In the genomic region with DNA sequence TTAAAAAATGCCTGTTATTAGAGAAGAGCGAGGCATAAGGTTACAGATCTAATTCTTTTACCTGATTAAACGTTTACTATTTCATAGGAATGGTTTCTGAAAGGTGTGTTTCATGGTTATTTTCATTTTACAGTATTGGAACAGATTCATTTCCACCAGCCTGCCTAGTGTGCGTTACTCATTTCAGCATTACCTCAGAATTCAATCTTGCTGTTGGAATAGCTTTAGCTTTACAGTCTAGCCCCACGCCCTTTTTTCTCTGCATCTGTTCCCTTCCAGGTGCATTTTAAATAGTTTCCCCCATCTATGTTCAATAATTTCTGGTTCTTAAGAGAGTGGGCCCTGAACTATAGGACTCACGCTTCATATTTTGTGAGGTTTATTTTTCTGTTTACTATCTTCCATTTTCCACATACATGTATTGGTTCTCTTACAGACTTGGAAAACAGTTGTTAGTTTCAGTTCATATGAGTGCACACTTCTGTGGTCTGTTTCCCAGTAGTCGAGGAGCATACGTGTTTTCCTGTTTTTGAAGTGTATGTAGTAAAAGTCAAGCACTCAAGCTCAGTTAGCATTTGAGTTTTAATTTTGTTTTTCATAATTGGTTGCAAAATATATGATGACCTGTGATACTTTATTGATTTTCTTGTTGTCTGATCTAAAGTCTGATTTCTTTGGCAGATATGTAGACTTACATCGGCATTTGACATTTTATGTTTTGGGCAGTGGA, we compare ENCODE assay signal across 9 mouse cellular contexts. TPM values are rescaled to one million over a fixed set of nuclear protein-coding genes. Genes with fewer than 3 reads are reported as not detected.
A peak's percentile ranks its signal among the peaks of the same experiment; 100 is the strongest.
DNase-seq lines count a peak whose midpoint lies in the region; ATAC-seq and TF ChIP-seq lines count a peak whose summit lies in the region.
"Had no signal": no experiment of that assay in that cellular context is flagged by ENCODE, and none has a peak within 500 bp of the region (broad histone marks: within the 10 kb centered on the region; RNA-seq: fewer than 3 reads in every experiment).

No protein-coding gene starts in this region.

- H3K27me3 ChIP-seq in embryonic facial prominence, embryonic 15.5 days: no peaks in the 10 kb centered on the region
- no peaks in the 10 kb centered on the region for H3K27me3 ChIP-seq in midbrain, embryonic 16.5 days (ENCODE audit: control insufficient read depth, insufficient read depth, low read depth, low read length)

- peaks cover 24% of the 10 kb centered on the region for H3K4me1 ChIP-seq in embryonic facial prominence, embryonic 15.5 days
- H3K4me1 ChIP-seq in midbrain, embryonic 16.5 days (ENCODE audit: control insufficient read depth, insufficient read depth, low read length): peaks cover 6% of the 10 kb centered on the region; the same call in 1 of the 2 replicates

- 53% methylated on average over 8 of the region's 8 CpGs for WGBS in embryonic facial prominence, embryonic 15.5 days
- 74% methylated on average over 8 of the region's 8 CpGs for WGBS in midbrain, embryonic 16.5 days

- no peak for TF ChIP-seq CTCF in left cerebral cortex, adult 2 months (IDR thresholded peaks at IDR 0.05)

- H3K9me3 ChIP-seq in embryonic facial prominence, embryonic 15.5 days (replicated peaks): no peaks in the 10 kb centered on the region
- no peaks in the 10 kb centered on the region for H3K9me3 ChIP-seq in midbrain, embryonic 16.5 days (replicated peaks; ENCODE audit: control insufficient read depth, low read length, poor library complexity, severe bottlenecking)

- no peak overlapping the region for H3K4me3 ChIP-seq in left cerebral cortex, adult 2 months
- no peak overlapping the region for H3K4me3 ChIP-seq in embryonic facial prominence, embryonic 15.5 days (replicated peaks)
- no peak overlapping the region for H3K4me3 ChIP-seq in midbrain, embryonic 16.5 days (ENCODE audit: low read depth, low read length)

- peak overlapping the region; percentile 67 for H3K27ac ChIP-seq in left cerebral cortex, adult 2 months
- H3K27ac ChIP-seq in embryonic facial prominence, embryonic 15.5 days (replicated peaks): peak overlapping the region; percentile 83
- H3K27ac ChIP-seq in midbrain, embryonic 16.5 days (ENCODE audit: low read length): peak overlapping the region; percentile 40; the same call in 1 of the 2 replicates

- DNase-seq in left cerebral cortex, adult 2 months (ENCODE audit: extremely low spot score in 1 of 2, low spot score in 2 of 2): no peak
- DNase-seq in left cerebral cortex, postnatal 4 days: no peak
- DNase-seq in urinary bladder, postnatal 14 days (ENCODE audit: low spot score): no peak
- no peak for DNase-seq in heart, adult 18-20 months
- DNase-seq: gastrocnemius, postnatal 36 days; lung, postnatal 10 days had no signal

- H3K4me2 ChIP-seq in embryonic facial prominence, embryonic 15.5 days (replicated peaks): peak overlapping the region; percentile 37; the same call in 1 of the 2 replicates
- H3K4me2 ChIP-seq in midbrain, embryonic 16.5 days (ENCODE audit: low read length): no peak overlapping the region

- no peaks in the 10 kb centered on the region for H3K36me3 ChIP-seq in embryonic facial prominence, embryonic 15.5 days
- no peaks in the 10 kb centered on the region for H3K36me3 ChIP-seq in midbrain, embryonic 16.5 days (ENCODE audit: control insufficient read depth, insufficient read depth, low read length)

- peak; percentile 50 for ATAC-seq in CD4-positive, CD25-positive, alpha-beta regulatory T cell, adult 4 months
- ATAC-seq in embryonic facial prominence, embryonic 15.5 days (ENCODE audit: insufficient number of reproducible peaks, low FRiP score, low TSS enrichment, low read depth): no peak
- no peak for ATAC-seq in midbrain, embryonic 16.5 days

- H3K9ac ChIP-seq in embryonic facial prominence, embryonic 15.5 days: no peak overlapping the region
- H3K9ac ChIP-seq in midbrain, embryonic 16.5 days (ENCODE audit: low read depth, low read length): no peak overlapping the region

- intact Hi-C loops in left cerebral cortex, adult 2 months (cut with DNase I): loop anchor here (5.0 to 10.0 kb wide), 2 partner anchors 76 to 153 kb away; no protein-coding TSS in a partner anchor
- intact Hi-C loops in left cerebral cortex, postnatal 4 days (cut with DNase I): no loop called here

RNA-seq across cellular contexts. Expression of gene Cdk19, which starts 32.0 kb away (rescaled TPM):
- total RNA-seq in left cerebral cortex, adult 2 months (2021): 10 to 100 TPM; 47.1 to 47.5 TPM
- 10 to 100 TPM; 52.2 to 63.3 TPM for total RNA-seq in left cerebral cortex, postnatal 4 days (2021)
- polyA plus RNA-seq in CD4-positive, CD25-positive, alpha-beta regulatory T cell, adult 4 months (2017; shearing (Covaris generic)): 10 to 100 TPM; 11.4 to 18.3 TPM
- 9.7 and 10.0 TPM in 2 replicates for polyA plus RNA-seq in embryonic facial prominence, embryonic 15.5 days (2015; fragmentation: Nextera tagmentation; extraction: Ambion mirVana)
- polyA plus RNA-seq in midbrain, embryonic 16.5 days (2015; fragmentation: Nextera tagmentation; extraction: Ambion mirVana): 7.2 and 7.7 TPM in 2 replicates
- 10 to 100 TPM in 1 of 2 experiments, 1 to 10 TPM in 1; 9.1 to 13.0 TPM for total RNA-seq in heart, adult 18-20 months (2021)
